Mouse (Mus musculus) limb, embryonic 12.5 days (tissue): ENCODE measurements around the gene Kdm1b. TPM values are rescaled to one million over a fixed set of nuclear protein-coding genes. Genes with fewer than 3 reads are reported as not detected.

Source experiments
- ATAC-seq: fragments of 200-750 bp; cut with Nextera tagmentation; 2 replicates; pipeline ENCODE4 v1.8.0; 2017; ENCODE audit warnings: low read depth, moderate TSS enrichment; ENCODE audit not compliant: insufficient number of reproducible peaks, insufficient read depth, low FRiP score, low TSS enrichment
- H3K27ac ChIP-seq: fragments of 300-500 bp; sonication (generic); 2 replicates; pipeline ENCODE4 v1.5.1; 2016; ENCODE audit warnings: mild to moderate bottlenecking, moderate library complexity
- H3K27me3 ChIP-seq: fragments of 300-500 bp; sonication (generic); 2 replicates; pipeline ENCODE4 v1.6.1; 2016; ENCODE audit warnings: mild to moderate bottlenecking, moderate library complexity
- H3K36me3 ChIP-seq: fragments of 300-500 bp; sonication (generic); 2 replicates; pipeline ENCODE4 v1.6.1; 2016; ENCODE audit warnings: mild to moderate bottlenecking, moderate library complexity
- H3K4me1 ChIP-seq: fragments of 300-500 bp; sonication (generic); replicated peaks from 2 replicates; pipeline ENCODE4 v1.6.1; 2016
- H3K4me2 ChIP-seq: fragments of 300-500 bp; sonication (generic); 2 replicates; pipeline ENCODE4 v1.6.1; 2016; ENCODE audit warnings: mild to moderate bottlenecking, moderate library complexity
- H3K4me3 ChIP-seq: fragments of 300-500 bp; sonication (generic); replicated peaks from 2 replicates; pipeline ENCODE4 v1.5.1; 2016; ENCODE audit warnings: mild to moderate bottlenecking
- H3K9ac ChIP-seq: fragments of 300-500 bp; sonication (generic); replicated peaks from 2 replicates; pipeline ENCODE4 v1.6.1; 2016; ENCODE audit warnings: mild to moderate bottlenecking, moderate library complexity
- H3K9me3 ChIP-seq: fragments of 300-500 bp; sonication (generic); 2 replicates; pipeline ENCODE4 v1.6.1; 2016; ENCODE audit warnings: mild to moderate bottlenecking, moderate library complexity
- WGBS: fragments of 180-500 bp; shearing (Covaris S2); methylation state at CpG from one replicate; pipeline ENCODE4 v1.1.7; 2016; 5-methylcytosine and 5-hydroxymethylcytosine counted together
- polyA plus RNA-seq: library from polyadenylated mRNA; unstranded; fragments of >200 nt; fragmentation: Nextera tagmentation; extraction: Ambion mirVana; gene quantifications from 2 replicates; pipeline ENCODE4 v1.2.1, GENCODE M21; 2016

Gene Kdm1b
- polyA plus RNA-seq: 12.9 and 14.7 TPM in 2 replicates

GRCm38 (mm10) chr13:47043030-47043680 is at the start of gene Kdm1b:
TSS of gene Kdm1b (plus strand) at chr13:47043499.
- Histone ChIP-seq H3K9ac (peak within 1 kb of the TSS; percentile 80), H3K27ac (peak within 1 kb of the TSS; percentile 75), H3K36me3 (no peaks in the 10 kb centered on the region), H3K4me3 (peak within 1 kb of the TSS; percentile 83), H3K4me1 (peaks cover 8% of the 10 kb centered on the region), H3K4me2 (peak within 1 kb of the TSS; percentile 99), H3K27me3 (no peaks in the 10 kb centered on the region; the same call in 1 of the 2 replicates), H3K9me3 (no peaks in the 10 kb centered on the region)
- ATAC-seq: peak; percentile 96
- 0% methylated on average over 47 of the region's 48 CpGs for WGBS

- no peak overlapping the region for H3K9ac ChIP-seq
- H3K4me3 ChIP-seq: no peak overlapping the region
- no peaks in the 10 kb centered on the region for H3K27me3 ChIP-seq
- no peaks in the 10 kb centered on the region for H3K4me1 ChIP-seq
- no peaks in the 10 kb centered on the region for H3K36me3 ChIP-seq
- no peaks in the 10 kb centered on the region for H3K9me3 ChIP-seq
- 77% methylated on average over 4 of the region's 4 CpGs for WGBS
- H3K4me2 ChIP-seq: no peak overlapping the region
- no peak for ATAC-seq
- H3K27ac ChIP-seq: no peak overlapping the region
Observed at GRCm38 (mm10) chr13:46997355-46997754, 45.9 kb upstream of the Kdm1b start.

- no peaks in the 10 kb centered on the region for H3K4me1 ChIP-seq
- no peak overlapping the region for H3K4me2 ChIP-seq
- no peak overlapping the region for H3K4me3 ChIP-seq
- H3K36me3 ChIP-seq: no peaks in the 10 kb centered on the region
- WGBS: 60% methylated on average over 5 of the region's 5 CpGs
- no peak overlapping the region for H3K9ac ChIP-seq
- no peaks in the 10 kb centered on the region for H3K9me3 ChIP-seq
- ATAC-seq: no peak
- no peaks in the 10 kb centered on the region for H3K27me3 ChIP-seq
- no peak overlapping the region for H3K27ac ChIP-seq
Observed at GRCm38 (mm10) chr13:46999498-46999897, 43.8 kb upstream of the Kdm1b start.

- Histone ChIP-seq H3K4me1 (no peaks in the 10 kb centered on the region), H3K9me3 (0 out of 2 replicates have a peak, but pooled peaks cover 5% of the 10 kb centered on the region), H3K9ac (no peak overlapping the region), H3K36me3 (no peaks in the 10 kb centered on the region), H3K27ac (no peak overlapping the region), H3K27me3 (no peaks in the 10 kb centered on the region), H3K4me3 (no peak overlapping the region), H3K4me2 (no peak overlapping the region)
- WGBS: 83% methylated on average over 4 of the region's 4 CpGs
- no peak for ATAC-seq
Observed at GRCm38 (mm10) chr13:47001590-47001989, 41.7 kb upstream of the Kdm1b start.

- peaks cover 10% of the 10 kb centered on the region for H3K4me1 ChIP-seq
- peak overlapping the region; percentile 98 for H3K4me2 ChIP-seq
- no peak for ATAC-seq
- H3K9ac ChIP-seq: no peak overlapping the region
- WGBS: 63% methylated on average over 10 of the region's 10 CpGs
- H3K36me3 ChIP-seq: no peaks in the 10 kb centered on the region
- H3K27me3 ChIP-seq: peaks cover 34% of the 10 kb centered on the region
- H3K9me3 ChIP-seq: peaks cover 47% of the 10 kb centered on the region
- peak overlapping the region; percentile 59 for H3K4me3 ChIP-seq
- H3K27ac ChIP-seq: no peak overlapping the region
Observed at GRCm38 (mm10) chr13:47013740-47014139, 29.6 kb upstream of the Kdm1b start.

- peak; percentile 75 for ATAC-seq
- peaks cover 10% of the 10 kb centered on the region for H3K4me1 ChIP-seq
- H3K4me2 ChIP-seq: peak within 1 kb of the TSS; percentile 98
- H3K9ac ChIP-seq: peak within 1 kb of the TSS; percentile 59
- no peaks in the 10 kb centered on the region for H3K36me3 ChIP-seq
- H3K27ac ChIP-seq: no peak within 1 kb of the TSS
- H3K4me3 ChIP-seq: peak within 1 kb of the TSS; percentile 59
- H3K9me3 ChIP-seq: peaks cover 43% of the 10 kb centered on the region
- peaks cover 34% of the 10 kb centered on the region for H3K27me3 ChIP-seq
- 5% methylated on average over 73 of the region's 73 CpGs for WGBS
Observed at GRCm38 (mm10) chr13:47014334-47015194, 28.7 kb upstream of the Kdm1b start, which contains the start of gene Nhlrc1. TSS of gene Nhlrc1 (minus strand) at chr13:47014850.

- ATAC-seq: no peak
- no peak overlapping the region for H3K9ac ChIP-seq
- H3K4me1 ChIP-seq: peaks cover 10% of the 10 kb centered on the region
- H3K4me3 ChIP-seq: peak overlapping the region; percentile 59; the same call in 1 of the 2 replicates
- 64% methylated on average over 5 of the region's 5 CpGs for WGBS
- no peaks in the 10 kb centered on the region for H3K36me3 ChIP-seq
- peaks cover 34% of the 10 kb centered on the region for H3K27me3 ChIP-seq
- H3K27ac ChIP-seq: no peak overlapping the region
- peaks cover 37% of the 10 kb centered on the region for H3K9me3 ChIP-seq
- peak overlapping the region; percentile 98 for H3K4me2 ChIP-seq
Observed at GRCm38 (mm10) chr13:47015195-47015501, 28.2 kb upstream of the Kdm1b start.

- 58% methylated on average over 5 of the region's 5 CpGs for WGBS
- H3K27me3 ChIP-seq: peaks cover 29% of the 10 kb centered on the region
- no peak overlapping the region for H3K4me2 ChIP-seq
- H3K36me3 ChIP-seq: no peaks in the 10 kb centered on the region
- H3K4me3 ChIP-seq: no peak overlapping the region
- H3K9me3 ChIP-seq: peaks cover 18% of the 10 kb centered on the region; the same call in 1 of the 2 replicates
- no peak overlapping the region for H3K9ac ChIP-seq
- no peak overlapping the region for H3K27ac ChIP-seq
- peaks cover 10% of the 10 kb centered on the region for H3K4me1 ChIP-seq
- no peak for ATAC-seq
Observed at GRCm38 (mm10) chr13:47017259-47017658, 26.0 kb upstream of the Kdm1b start.

- Histone ChIP-seq H3K9me3 (no peaks in the 10 kb centered on the region), H3K27me3 (peaks cover 8% of the 10 kb centered on the region; the same call in 1 of the 2 replicates), H3K4me1 (peaks cover 1% of the 10 kb centered on the region; the same call in 1 of the 2 replicates), H3K36me3 (peaks cover 1% of the 10 kb centered on the region; the same call in 1 of the 2 replicates), H3K9ac (no peak overlapping the region), H3K4me3 (no peak overlapping the region), H3K4me2 (no peak overlapping the region), H3K27ac (no peak overlapping the region)
- no peak for ATAC-seq
- 84% methylated on average over 7 of the region's 7 CpGs for WGBS
Observed at GRCm38 (mm10) chr13:47019774-47020173, 23.5 kb upstream of the Kdm1b start.

GRCm38 (mm10) chr13:47020798-47021197 is 22.5 kb upstream of the Kdm1b start:
- no peak overlapping the region for H3K4me3 ChIP-seq
- no peak overlapping the region for H3K4me2 ChIP-seq
- H3K27ac ChIP-seq: no peak overlapping the region
- peaks cover 8% of the 10 kb centered on the region; the same call in 1 of the 2 replicates for H3K36me3 ChIP-seq
- no peaks in the 10 kb centered on the region for H3K27me3 ChIP-seq
- ATAC-seq: no peak
- no peaks in the 10 kb centered on the region for H3K4me1 ChIP-seq
- H3K9me3 ChIP-seq: no peaks in the 10 kb centered on the region
- H3K9ac ChIP-seq: no peak overlapping the region
- WGBS: 68% methylated on average over 7 of the region's 7 CpGs

- no peak overlapping the region for H3K4me2 ChIP-seq
- no peaks in the 10 kb centered on the region for H3K4me1 ChIP-seq
- H3K36me3 ChIP-seq: 0 out of 2 replicates have a peak, but pooled peaks cover under 1% of the 10 kb centered on the region
- H3K9ac ChIP-seq: no peak overlapping the region
- ATAC-seq: no peak
- no peaks in the 10 kb centered on the region for H3K9me3 ChIP-seq
- no peaks in the 10 kb centered on the region for H3K27me3 ChIP-seq
- no peak overlapping the region for H3K27ac ChIP-seq
- no peak overlapping the region for H3K4me3 ChIP-seq
- WGBS: 83% methylated on average over 17 of the region's 17 CpGs
Observed at GRCm38 (mm10) chr13:47030376-47031107, 12.8 kb upstream of the Kdm1b start.
